Mouse (Mus musculus) spleen, postnatal 4 days (tissue): Measurements from ENCODE around the gene Elp5.
A peak's percentile ranks its signal among the peaks of the same experiment; 100 is the strongest.

ENCODE experiments used
- DNase-seq, 2 experiments: peaks; one replicate each; pipeline ENCODE4 v3.0.0; 2022; ENCODE audit warnings: low spot score in 2 of 2

Elp5 gene

GRCm38 (mm10) chr11:69934681-69935080 is 47.6 kb downstream of the Elp5 start:
- DNase-seq, result peak in 1 of 2 experiments; percentile 13

- DNase-seq, result peak; percentile 95 to 100
Observed at GRCm38 (mm10) chr11:69934169-69934568, 48.1 kb downstream of the Elp5 start.

- no peak for DNase-seq
Observed at GRCm38 (mm10) chr11:69933066-69933465, 49.3 kb downstream of the Elp5 start.

GRCm38 (mm10) chr11:69932254-69932653 is 50.1 kb downstream of the Elp5 start:
- peak; percentile 30 to 66 for DNase-seq

- DNase-seq, result peak in 1 of 2 experiments; percentile 54
Observed at GRCm38 (mm10) chr11:69931769-69932168, 50.5 kb downstream of the Elp5 start.

- peak; percentile 28 to 64 for DNase-seq
Observed at GRCm38 (mm10) chr11:69930967-69931537, 51.3 kb downstream of the Elp5 start.

GRCm38 (mm10) chr11:69930176-69930575 is 52.1 kb downstream of the Elp5 start:
- DNase-seq, result peak in 1 of 2 experiments; percentile 59

- DNase-seq, result no peak
Observed at GRCm38 (mm10) chr11:69929712-69930111, 52.6 kb downstream of the Elp5 start.

- no peak for DNase-seq
Observed at GRCm38 (mm10) chr11:69927501-69927900, 54.8 kb downstream of the Elp5 start.

GRCm38 (mm10) chr11:69922796-69923195 is 59.5 kb downstream of the Elp5 start:
- peak in 1 of 2 experiments; percentile 13 for DNase-seq

- peak in 1 of 2 experiments; percentile 14 for DNase-seq
Observed at GRCm38 (mm10) chr11:69922012-69922756, 60.1 kb downstream of the Elp5 start.

- DNase-seq, result peak; percentile 100
Observed at GRCm38 (mm10) chr11:69921114-69922011, 61.0 kb downstream of the Elp5 start, which contains the start of gene Eif5a. Gene Eif5a (minus strand): TSS chr11:69921958.

GRCm38 (mm10) chr11:69920266-69921031 is 61.9 kb downstream of the Elp5 start:
- peak in 1 of 2 experiments; percentile 36 for DNase-seq

GRCm38 (mm10) chr11:69919661-69920265 is 62.6 kb downstream of the Elp5 start:
- DNase-seq, result peak; percentile 91

- DNase-seq, result peak in 1 of 2 experiments; percentile 18
Observed at GRCm38 (mm10) chr11:69919053-69919452, 63.3 kb downstream of the Elp5 start.
